Mouse (Mus musculus) cerebellum, adult 18-20 months (tissue): Measurements from ENCODE around the gene Lmf2.

ENCODE experiments used
- DNase-seq, 2 experiments: peaks; one replicate each; pipeline ENCODE4 v3.0.0; 2021

The Lmf2 gene

GRCm38 (mm10) chr15:89314511-89315189 lies 40.8 kb downstream of the Lmf2 start:
- DNase-seq = peak; percentile 49 to 52

GRCm38 (mm10) chr15:89314107-89314506 lies 41.4 kb downstream of the Lmf2 start:
- DNase-seq = no peak

GRCm38 (mm10) chr15:89313359-89313758 lies 42.1 kb downstream of the Lmf2 start:
- no peak for DNase-seq

- peak; percentile 72 to 74 for DNase-seq
These were observed 45.4 kb downstream of the Lmf2 start for GRCm38 (mm10) chr15:89309962-89310498.

- DNase-seq = peak; percentile 52 to 53
These were observed 46.9 kb downstream of the Lmf2 start for GRCm38 (mm10) chr15:89308406-89309139.

GRCm38 (mm10) chr15:89307461-89307860 lies 48.0 kb downstream of the Lmf2 start:
- no peak for DNase-seq

- DNase-seq = no peak
These were observed 49.5 kb downstream of the Lmf2 start for GRCm38 (mm10) chr15:89305966-89306365.
